Mouse (Mus musculus): ENCODE measurements at regions not wholly inside any gene's neighbourhood (a gene's known extent, or its start where the extent isn't known, plus 50 kb on each side); places are given as distances from the start of the nearest gene placed in this dataset.
"Not testable (repeated sequence)": the region's sequence is repeated elsewhere in the genome, so short reads cannot be mapped to it uniquely, and the experiment has no call there.

- H3K4me1 ChIP-seq (ENCODE audit: control insufficient read depth, insufficient read depth, low read length), result no peaks in the 10 kb centered on the region
- no peak for TF ChIP-seq POLR2A (IDR thresholded peaks at IDR 0.05; ENCODE audit: extremely low read depth, insufficient read depth, low read length)
- H3K4me3 ChIP-seq (ENCODE audit: insufficient read depth, low read length), result no peak overlapping the region
- no peak overlapping the region for H3K27ac ChIP-seq (ENCODE audit: insufficient read depth, low read length)
Observed at GRCm38 (mm10) chr17:58820588-58821195, 170.5 kb downstream of the Pdzph1 start.

GRCm38 (mm10) chr17:58819339-58819738 is 171.8 kb downstream of the Pdzph1 start:
- Histone ChIP-seq H3K4me3 (ENCODE audit: insufficient read depth, low read length) (no peak overlapping the region), H3K27ac (ENCODE audit: insufficient read depth, low read length) (no peak overlapping the region)
- TF ChIP-seq POLR2A (IDR thresholded peaks at IDR 0.05; ENCODE audit: extremely low read depth, insufficient read depth, low read length), result no peak
- TF ChIP-seq CTCF (IDR thresholded peaks at IDR 0.05; ENCODE audit: extremely low read depth, insufficient read depth, low read length), result no peak

DNA sequence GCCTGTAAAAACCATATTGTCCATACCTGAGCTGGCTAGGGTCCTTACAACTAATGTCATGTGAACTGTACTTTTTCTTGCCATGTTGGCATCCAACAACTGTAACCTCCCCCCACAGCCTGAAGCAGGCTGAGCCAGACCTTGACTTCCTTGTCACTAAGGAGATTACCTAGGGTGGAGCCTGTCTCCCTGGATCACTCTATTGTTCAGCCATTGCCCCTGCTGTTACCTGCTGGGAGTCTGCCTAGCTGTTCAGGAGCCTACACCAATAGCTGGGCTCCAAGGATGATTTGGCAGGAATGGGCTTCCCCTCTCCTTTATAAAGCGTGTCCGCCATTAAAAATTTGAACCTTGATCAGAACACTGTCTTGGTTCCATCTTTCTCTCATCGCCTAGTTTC is 215.7 kb downstream of the Pdzph1 start:
- H3K27ac ChIP-seq (ENCODE audit: insufficient read depth, low read length); H3K4me1 ChIP-seq (ENCODE audit: control insufficient read depth, insufficient read depth, low read length): not testable (repeated sequence)

More at GRCm38 (mm10) chr17:58819339-58819738, 171.8 kb downstream of the Pdzph1 start:
- no peaks in the 10 kb centered on the region for H3K4me1 ChIP-seq (ENCODE audit: control insufficient read depth, insufficient read depth, low read length)

DNA sequence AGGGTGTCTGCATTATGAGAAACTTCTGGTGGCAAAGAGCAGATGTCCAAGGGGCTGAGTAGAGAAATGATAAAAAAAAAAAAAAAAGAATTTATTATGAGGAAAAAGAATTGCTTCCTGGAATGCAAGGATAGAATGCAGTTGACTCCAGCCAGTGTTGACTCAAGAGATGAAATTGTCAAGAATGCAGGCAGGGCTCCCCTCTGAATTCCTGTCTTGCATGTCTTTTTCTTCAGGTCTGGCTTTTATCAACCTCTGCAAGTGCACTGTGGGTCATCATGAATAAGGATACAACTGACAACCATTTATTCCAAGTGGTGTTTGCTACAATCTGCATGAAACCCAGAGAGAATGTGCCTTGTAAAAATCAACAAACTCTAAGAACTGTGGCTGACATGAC is 217.6 kb downstream of the Pdzph1 start:
- H3K4me3 ChIP-seq (ENCODE audit: insufficient read depth, low read length), result no peak overlapping the region
- no peak overlapping the region for H3K27ac ChIP-seq (ENCODE audit: insufficient read depth, low read length)
- TF ChIP-seq POLR2A (IDR thresholded peaks at IDR 0.05; ENCODE audit: extremely low read depth, insufficient read depth, low read length) (no peak), CTCF (IDR thresholded peaks at IDR 0.05; ENCODE audit: extremely low read depth, insufficient read depth, low read length) (no peak)
- no peaks in the 10 kb centered on the region for H3K4me1 ChIP-seq (ENCODE audit: control insufficient read depth, insufficient read depth, low read length)

More for the DNA sequence above, 215.7 kb downstream of the Pdzph1 start:
- H3K4me3 ChIP-seq (ENCODE audit: insufficient read depth, low read length), result not testable (repeated sequence)

GRCm38 (mm10) chr17:58765141-58765540 is 226.0 kb downstream of the Pdzph1 start:
- H3K4me1 ChIP-seq (ENCODE audit: control insufficient read depth, insufficient read depth, low read length), result no peaks in the 10 kb centered on the region
- H3K27ac ChIP-seq (ENCODE audit: insufficient read depth, low read length), result no peak overlapping the region
- TF ChIP-seq POLR2A (IDR thresholded peaks at IDR 0.05; ENCODE audit: extremely low read depth, insufficient read depth, low read length), result no peak
- no peak for TF ChIP-seq CTCF (IDR thresholded peaks at IDR 0.05; ENCODE audit: extremely low read depth, insufficient read depth, low read length)
- no peak overlapping the region for H3K4me3 ChIP-seq (ENCODE audit: insufficient read depth, low read length)

DNA sequence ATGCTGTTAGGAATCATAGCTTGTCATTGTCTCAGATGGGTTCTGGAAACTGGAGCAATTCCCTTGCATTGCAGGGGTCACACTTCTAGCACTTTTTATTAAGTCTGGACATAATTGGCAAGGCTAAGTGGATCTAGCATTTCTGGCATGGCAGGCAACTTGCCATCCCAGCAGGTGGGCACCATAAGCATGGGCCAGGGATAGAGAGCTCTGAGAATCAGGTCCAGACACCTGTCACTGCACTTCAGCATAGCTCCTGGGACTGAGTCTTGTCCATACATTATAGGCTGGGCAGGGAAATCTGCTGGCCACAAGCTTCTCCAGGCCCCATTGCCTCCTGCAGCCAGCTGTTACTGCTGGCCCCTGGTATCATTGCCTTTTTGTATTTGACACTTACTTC is 242.2 kb downstream of the Pdzph1 start:
- no peak overlapping the region for H3K4me3 ChIP-seq (ENCODE audit: insufficient read depth, low read length)
- H3K27ac ChIP-seq (ENCODE audit: insufficient read depth, low read length), result no peak overlapping the region
- no peaks in the 10 kb centered on the region for H3K4me1 ChIP-seq (ENCODE audit: control insufficient read depth, insufficient read depth, low read length)
- TF ChIP-seq CTCF (IDR thresholded peaks at IDR 0.05; ENCODE audit: extremely low read depth, insufficient read depth, low read length), result no peak

DNA sequence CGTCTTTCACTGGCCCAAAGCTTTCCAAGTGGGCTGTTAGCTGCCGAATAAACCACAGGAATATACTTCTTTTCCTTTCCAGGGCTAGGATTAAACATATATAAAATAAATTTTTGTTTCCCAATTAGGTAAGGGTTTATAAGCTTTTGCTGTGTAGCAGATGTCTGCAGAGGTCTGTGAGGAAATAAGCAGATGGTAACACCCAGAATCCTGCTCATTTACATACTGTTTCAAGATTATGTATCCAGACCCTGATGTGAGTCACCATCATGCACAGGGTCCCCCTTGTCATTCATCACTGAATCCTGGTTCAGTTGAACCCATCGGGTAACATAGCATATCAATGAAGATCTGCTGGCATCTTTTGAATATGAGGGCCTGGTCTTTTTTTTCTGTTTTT is 242.9 kb downstream of the Pdzph1 start:
- H3K4me1 ChIP-seq (ENCODE audit: control insufficient read depth, insufficient read depth, low read length), result no peaks in the 10 kb centered on the region
- no peak overlapping the region for H3K4me3 ChIP-seq (ENCODE audit: insufficient read depth, low read length)
- no peak overlapping the region for H3K27ac ChIP-seq (ENCODE audit: insufficient read depth, low read length)
- TF ChIP-seq CTCF (IDR thresholded peaks at IDR 0.05; ENCODE audit: extremely low read depth, insufficient read depth, low read length) (no peak), POLR2A (IDR thresholded peaks at IDR 0.05; ENCODE audit: extremely low read depth, insufficient read depth, low read length) (no peak)

GRCm38 (mm10) chr17:58710748-58711478 is 280.3 kb downstream of the Pdzph1 start:
- no peak for TF ChIP-seq CTCF (IDR thresholded peaks at IDR 0.05; ENCODE audit: extremely low read depth, insufficient read depth, low read length)
- no peak for TF ChIP-seq POLR2A (IDR thresholded peaks at IDR 0.05; ENCODE audit: extremely low read depth, insufficient read depth, low read length)
- Histone ChIP-seq H3K4me1 (ENCODE audit: control insufficient read depth, insufficient read depth, low read length) (no peaks in the 10 kb centered on the region), H3K27ac (ENCODE audit: insufficient read depth, low read length) (no peak overlapping the region), H3K4me3 (ENCODE audit: insufficient read depth, low read length) (no peak overlapping the region)

DNA sequence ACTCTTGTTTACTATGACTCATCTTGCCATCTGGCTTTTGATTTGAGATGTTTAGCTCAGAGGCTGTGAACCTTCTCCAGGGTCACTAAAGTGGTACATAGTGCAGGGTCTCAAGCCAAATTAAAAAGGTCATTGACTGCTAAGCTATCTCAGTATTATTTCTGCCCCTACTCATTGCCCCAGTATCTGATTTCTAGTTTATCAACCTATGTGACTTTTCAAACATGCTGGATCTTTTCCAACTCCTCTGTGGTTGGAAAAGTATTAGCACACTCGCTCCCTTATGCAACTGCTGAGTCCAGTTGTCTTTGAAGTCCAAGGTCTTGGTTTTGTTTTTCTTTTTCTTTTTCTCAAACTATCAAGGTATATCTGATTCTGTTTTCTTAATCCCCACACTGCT is 301.0 kb downstream of the Pdzph1 start:
- TF ChIP-seq POLR2A (IDR thresholded peaks at IDR 0.05; ENCODE audit: extremely low read depth, insufficient read depth, low read length) (no peak), CTCF (IDR thresholded peaks at IDR 0.05; ENCODE audit: extremely low read depth, insufficient read depth, low read length) (no peak)
- Histone ChIP-seq H3K27ac (ENCODE audit: insufficient read depth, low read length) (no peak overlapping the region), H3K4me1 (ENCODE audit: control insufficient read depth, insufficient read depth, low read length) (no peaks in the 10 kb centered on the region), H3K4me3 (ENCODE audit: insufficient read depth, low read length) (no peak overlapping the region)

GRCm38 (mm10) chr17:58672291-58672690 is 318.9 kb downstream of the Pdzph1 start:
- H3K4me1 ChIP-seq (ENCODE audit: control insufficient read depth, insufficient read depth, low read length), result no peaks in the 10 kb centered on the region
- H3K27ac ChIP-seq (ENCODE audit: insufficient read depth, low read length), result no peak overlapping the region
- no peak for TF ChIP-seq POLR2A (IDR thresholded peaks at IDR 0.05; ENCODE audit: extremely low read depth, insufficient read depth, low read length)
- no peak for TF ChIP-seq CTCF (IDR thresholded peaks at IDR 0.05; ENCODE audit: extremely low read depth, insufficient read depth, low read length)
- H3K4me3 ChIP-seq (ENCODE audit: insufficient read depth, low read length), result no peak overlapping the region

Measured in cortical plate, adult 2 months (tissue).